Mouse (Mus musculus): Measurements from ENCODE around the gene Pacs1.

GRCm38 (mm10) chr19:5230110-5230509 is 42.8 kb downstream of the Pacs1 start:
- TF ChIP-seq CTCF (IDR thresholded peaks at IDR 0.05; ENCODE audit: low read depth, low read length) (no peak), POLR2A (IDR thresholded peaks at IDR 0.05; ENCODE audit: extremely low read depth, insufficient read depth, low read length) (no peak)

Measured in liver, adult 2 months (tissue).